Mouse (Mus musculus) kidney, adult 2 months (tissue): ENCODE measurements at regions not wholly inside any gene's neighbourhood (a gene's known extent, or its start where the extent isn't known, plus 50 kb on each side); places are given as distances from the start of the nearest gene placed in this dataset.

Source experiments
- DNase-seq: peaks from one replicate; pipeline ENCODE4 v3.0.0; 2021
- H3K27ac ChIP-seq: fragments of 200-500 bp; 2 replicates; pipeline ENCODE4 v1.5.1; 2012; ENCODE audit warnings: low read depth, low read length, control low read depth, inconsistent platforms; ENCODE audit not compliant: insufficient read depth
- H3K27me3 ChIP-seq: fragments of 200-500 bp; replicated peaks from 2 replicates; pipeline ENCODE4 v1.6.1; 2012; ENCODE audit warnings: mild to moderate bottlenecking, moderate library complexity, low read length, inconsistent platforms; ENCODE audit not compliant: control insufficient read depth, insufficient read depth
- H3K36me3 ChIP-seq: fragments of 200-500 bp; 2 replicates; pipeline ENCODE4 v1.6.1; 2012; ENCODE audit warnings: mild to moderate bottlenecking, moderate library complexity, low read length, inconsistent platforms; ENCODE audit not compliant: control insufficient read depth, insufficient read depth
- H3K4me1 ChIP-seq: fragments of 200-500 bp; 2 replicates; pipeline ENCODE4 v1.6.1; 2011; ENCODE audit warnings: low read length; ENCODE audit not compliant: control insufficient read depth, insufficient read depth
- H3K4me3 ChIP-seq: fragments of 200-500 bp; 2 replicates; pipeline ENCODE4 v1.5.1; 2011; ENCODE audit warnings: mild to moderate bottlenecking, low read depth, low read length, control low read depth; ENCODE audit not compliant: insufficient read depth
- CTCF ChIP-seq: fragments of 200-500 bp; conservative IDR thresholded peaks from 2 replicates; pipeline ENCODE4 v1.5.1; 2011; ENCODE audit warnings: low read depth, mild to moderate bottlenecking, control low read depth, low read length, moderate library complexity, mixed read lengths; ENCODE audit not compliant: insufficient read depth, insufficient read length
- POLR2A ChIP-seq: fragments of 200-500 bp; IDR thresholded peaks from one replicate; pipeline ENCODE4 v1.6.1; 2011; ENCODE audit warnings: low read depth, low read length, control low read depth
- WGBS: fragments of 180-500 bp; shearing (Covaris S2); methylation state at CpG from one replicate; pipeline ENCODE4 v1.1.7; 2018; 5-methylcytosine and 5-hydroxymethylcytosine counted together

DNA sequence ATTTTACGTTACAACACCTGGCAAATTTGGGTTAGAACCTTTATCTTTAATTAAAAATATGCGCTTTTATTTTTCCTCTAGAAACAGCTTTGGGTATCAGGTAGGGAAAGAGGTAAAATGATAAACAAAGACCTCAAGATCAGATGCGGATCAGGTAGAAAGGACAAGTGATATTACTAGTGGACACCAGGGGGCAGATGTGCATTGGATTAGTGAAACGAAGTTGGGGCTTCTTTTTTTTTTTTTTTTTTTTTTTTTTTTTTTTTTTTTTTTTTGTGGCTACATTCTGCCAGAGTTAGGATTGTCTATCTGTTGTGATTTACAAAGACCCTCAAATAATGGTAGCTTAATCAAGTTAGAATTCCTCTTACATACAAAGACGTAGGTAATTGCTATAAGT lies 153.8 kb downstream of the Cd109 start:
- TF ChIP-seq CTCF (no peak), POLR2A (no peak)
- 37% methylated on average over 5 of the region's 5 CpGs for WGBS
- Histone ChIP-seq H3K27me3 (no peaks in the 10 kb centered on the region), H3K36me3 (no peaks in the 10 kb centered on the region), H3K27ac (no peak overlapping the region), H3K4me1 (no peaks in the 10 kb centered on the region), H3K4me3 (no peak overlapping the region)
- peak; percentile 35 for DNase-seq

DNA sequence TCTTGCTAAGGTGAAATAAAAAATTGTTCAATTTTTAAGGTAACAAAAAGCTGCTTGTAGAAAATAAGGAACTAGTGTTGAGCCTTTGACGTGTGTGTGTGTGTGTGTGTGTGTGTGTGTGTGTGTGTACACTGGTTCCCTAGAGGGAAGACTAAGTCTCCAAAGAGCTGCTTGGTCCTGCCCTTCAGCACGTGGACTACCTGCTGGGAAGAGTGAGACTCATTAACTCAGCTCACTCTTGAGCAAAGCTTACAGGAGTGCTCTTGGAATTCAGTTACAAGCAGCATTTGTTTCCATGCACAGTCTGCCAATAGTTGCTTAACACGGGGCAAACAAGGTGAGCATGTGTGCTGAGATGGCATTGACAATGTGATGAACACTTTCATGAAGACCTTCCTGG lies 158.6 kb downstream of the Cd109 start:
- H3K4me3 ChIP-seq: no peak overlapping the region
- no peaks in the 10 kb centered on the region for H3K4me1 ChIP-seq
- TF ChIP-seq CTCF (no peak), POLR2A (no peak)
- no peak overlapping the region for H3K27ac ChIP-seq
- H3K36me3 ChIP-seq: no peaks in the 10 kb centered on the region
- no peaks in the 10 kb centered on the region for H3K27me3 ChIP-seq
- 42% methylated on average over 3 of the region's 3 CpGs for WGBS
- DNase-seq: no peak

DNA sequence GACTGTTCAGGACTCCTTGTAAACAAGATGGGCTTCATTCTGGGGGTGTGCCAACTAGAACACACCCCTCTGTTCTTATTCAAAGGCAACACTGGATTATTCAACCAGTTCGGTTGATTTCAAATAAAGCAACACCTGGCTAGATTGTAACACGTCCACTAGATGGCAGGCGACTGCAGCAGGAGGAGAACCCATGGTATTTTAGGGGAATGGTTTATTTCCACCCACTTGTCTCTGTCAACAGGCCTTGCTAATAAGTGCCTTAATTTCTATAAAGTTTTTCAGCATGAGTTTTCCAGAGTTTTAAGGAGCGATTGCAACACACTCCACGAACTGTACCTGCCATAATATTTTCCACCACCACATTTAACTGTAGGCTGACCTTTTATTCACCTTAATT lies 160.1 kb downstream of the Cd109 start:
- Histone ChIP-seq H3K36me3 (no peaks in the 10 kb centered on the region), H3K4me1 (no peaks in the 10 kb centered on the region), H3K4me3 (no peak overlapping the region), H3K27me3 (no peaks in the 10 kb centered on the region), H3K27ac (no peak overlapping the region)
- DNase-seq: peak; percentile 40
- TF ChIP-seq CTCF (peak; percentile 66), POLR2A (no peak)
- WGBS: 18% methylated on average over 5 of the region's 5 CpGs

DNA sequence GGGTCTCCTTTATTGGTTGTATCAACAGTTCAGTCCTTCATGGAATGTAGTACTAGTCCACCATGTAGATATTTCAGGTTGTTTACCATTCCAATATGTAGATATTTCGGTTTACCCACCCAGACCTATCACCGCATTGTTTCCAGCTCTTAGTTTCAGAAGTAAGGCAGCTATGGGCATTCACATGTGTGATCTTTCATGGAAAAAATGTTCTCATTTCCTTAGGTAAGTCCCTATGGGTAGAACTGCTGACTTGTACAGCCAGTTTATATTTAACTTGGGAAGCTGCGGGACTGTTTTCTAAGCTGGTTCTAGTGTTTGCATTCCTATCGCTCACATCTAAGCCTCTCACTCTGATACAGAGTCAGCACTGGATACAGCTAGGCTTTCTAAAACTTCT lies 165.2 kb downstream of the Cd109 start:
- WGBS: 60% methylated on average over 4 of the region's 4 CpGs
- no peak for DNase-seq
- Histone ChIP-seq H3K4me3 (no peak overlapping the region), H3K36me3 (no peaks in the 10 kb centered on the region), H3K27ac (no peak overlapping the region), H3K27me3 (no peaks in the 10 kb centered on the region), H3K4me1 (no peaks in the 10 kb centered on the region)
- TF ChIP-seq CTCF (no peak), POLR2A (no peak)

DNA sequence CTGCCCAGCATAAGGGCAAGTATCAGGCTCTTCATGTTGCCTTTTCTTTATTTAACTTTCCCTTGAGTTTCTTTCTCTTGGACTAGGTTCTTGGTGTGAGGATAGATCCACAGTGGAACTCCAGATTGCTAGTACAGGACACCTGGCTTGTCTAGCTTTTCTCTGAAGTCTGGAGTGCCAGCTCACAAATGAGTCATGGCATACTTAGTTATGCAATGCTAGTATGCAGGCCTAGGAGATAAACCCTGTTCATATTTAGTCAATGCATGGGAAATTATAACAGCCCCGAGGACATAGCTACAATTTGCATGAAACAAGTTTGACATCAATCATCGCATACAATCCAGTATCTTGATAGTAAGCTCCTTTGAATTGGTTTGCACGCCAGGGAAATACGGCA lies 167.0 kb downstream of the Cd109 start:
- 92% methylated on average over 4 of the region's 4 CpGs for WGBS
- Histone ChIP-seq H3K27ac (no peak overlapping the region), H3K4me3 (no peak overlapping the region), H3K4me1 (no peaks in the 10 kb centered on the region), H3K36me3 (no peaks in the 10 kb centered on the region), H3K27me3 (no peaks in the 10 kb centered on the region)
- no peak for DNase-seq
- TF ChIP-seq CTCF: no peak
- TF ChIP-seq POLR2A: no peak

DNA sequence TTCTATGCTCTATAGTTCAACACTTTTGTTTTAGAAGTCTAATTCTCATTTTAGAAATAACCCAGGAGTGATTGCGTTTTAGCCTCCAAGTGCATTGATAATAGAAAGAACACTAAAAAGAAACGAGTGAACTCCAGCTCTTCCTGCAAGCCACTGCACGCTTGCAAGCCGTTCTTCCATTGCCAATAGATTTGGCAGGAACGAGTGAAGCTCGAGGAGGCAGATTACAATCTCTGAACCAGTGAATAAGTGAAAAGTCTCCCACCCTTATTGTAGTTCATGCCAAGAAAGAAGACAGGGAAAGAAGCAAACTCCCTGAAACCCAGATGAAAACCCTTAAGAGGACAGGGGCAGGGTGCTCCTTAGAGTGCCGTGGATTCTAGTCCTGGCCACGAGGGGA lies 167.5 kb downstream of the Cd109 start:
- H3K4me3 ChIP-seq: no peak overlapping the region
- WGBS: 68% methylated on average over 8 of the region's 8 CpGs

DNA sequence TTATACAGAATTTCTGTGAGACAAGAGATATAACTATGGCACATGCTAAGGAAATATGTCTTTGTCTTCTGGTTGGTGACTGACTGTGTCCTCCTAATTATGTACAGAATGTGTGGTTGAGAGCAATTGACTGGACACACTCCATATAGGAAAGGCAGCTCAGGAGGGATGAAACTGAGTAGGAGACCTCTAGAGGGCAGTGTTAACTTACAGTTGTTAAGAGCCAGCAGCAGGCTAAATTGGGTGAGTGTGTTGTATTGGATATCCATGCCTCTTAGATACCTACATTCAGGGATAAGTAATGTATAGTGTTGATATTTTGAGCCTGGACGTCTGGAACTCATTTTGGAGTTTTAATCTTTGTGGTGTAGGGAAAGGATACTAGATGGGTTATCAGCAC lies 172.5 kb downstream of the Cd109 start:
- Histone ChIP-seq H3K4me3 (no peak overlapping the region), H3K36me3 (no peaks in the 10 kb centered on the region), H3K4me1 (no peaks in the 10 kb centered on the region), H3K27ac (no peak overlapping the region), H3K27me3 (no peaks in the 10 kb centered on the region)
- DNase-seq: peak; percentile 56
- WGBS: 7% methylated on average over 1 of the region's 1 CpGs
- TF ChIP-seq CTCF: no peak; the same call in 1 of the 2 replicates
- no peak for TF ChIP-seq POLR2A

More for the DNA sequence above, 167.5 kb downstream of the Cd109 start:
- TF ChIP-seq POLR2A (no peak), CTCF (no peak)
- Histone ChIP-seq H3K36me3 (no peaks in the 10 kb centered on the region), H3K27me3 (no peaks in the 10 kb centered on the region), H3K27ac (no peak overlapping the region), H3K4me1 (no peaks in the 10 kb centered on the region)
- DNase-seq: no peak

DNA sequence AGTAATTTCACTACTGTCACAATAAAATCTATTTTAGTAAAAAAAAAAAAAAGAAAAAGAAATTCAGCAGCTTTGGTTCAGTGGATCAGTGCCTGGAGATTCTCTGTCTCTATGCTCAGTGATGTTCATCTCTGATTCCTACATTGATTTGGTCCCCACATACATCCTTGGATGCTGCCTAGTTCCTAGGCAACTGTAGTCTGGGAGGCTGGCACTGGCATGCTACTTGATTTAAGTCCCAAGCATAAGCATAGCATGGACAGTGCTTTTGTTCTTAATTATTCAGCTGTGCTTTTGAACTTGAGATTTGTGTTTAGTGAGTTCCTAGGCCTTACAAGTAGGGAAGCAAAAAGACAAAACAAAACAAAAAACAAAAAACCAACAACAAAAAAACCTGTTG lies 174.4 kb downstream of the Cd109 start:
- no peak for DNase-seq
- TF ChIP-seq CTCF (no peak), POLR2A (no peak)

More for the DNA sequence above, 174.4 kb downstream of the Cd109 start:
- no peak overlapping the region for H3K4me3 ChIP-seq
- no peaks in the 10 kb centered on the region for H3K27me3 ChIP-seq
- H3K4me1 ChIP-seq: no peaks in the 10 kb centered on the region
- H3K27ac ChIP-seq: no peak overlapping the region
- H3K36me3 ChIP-seq: no peaks in the 10 kb centered on the region
